Mouse (Mus musculus): ENCODE data around the gene Ak2. TPM values are rescaled to one million over a fixed set of nuclear protein-coding genes. Genes with fewer than 3 reads are reported as not detected.

The Ak2 gene
- 149 and 155 TPM in 2 replicates for polyA plus RNA-seq (2015; fragmentation: Nextera tagmentation; extraction: Ambion mirVana)

GRCm38 (mm10) chr4:128991500-128992008 lies at the start of gene Ak2:
TSS of gene Ak2 (plus strand) at chr4:128991958.
- H3K4me3 ChIP-seq, result peak within 1 kb of the TSS; percentile 88; the same call in 1 of the 2 replicates
- peak within 1 kb of the TSS; percentile 60 for H3K27ac ChIP-seq
- peaks cover 30% of the 10 kb centered on the region for H3K4me1 ChIP-seq (replicated peaks)
- H3K9ac ChIP-seq, result no peak within 1 kb of the TSS
- H3K27me3 ChIP-seq, result no peaks in the 10 kb centered on the region
- H3K4me2 ChIP-seq, result peak within 1 kb of the TSS; percentile 85
- no peak for ATAC-seq (replicated peaks; ENCODE audit: insufficient number of reproducible peaks, insufficient read depth, low FRiP score, low read depth)
- 91% methylated on average over 9 of the region's 9 CpGs for WGBS
- no peaks in the 10 kb centered on the region for H3K9me3 ChIP-seq (replicated peaks)
- H3K36me3 ChIP-seq, result no peaks in the 10 kb centered on the region

- H3K4me2 ChIP-seq, result no peak overlapping the region
- no peak overlapping the region for H3K9ac ChIP-seq
- H3K4me3 ChIP-seq, result no peak overlapping the region
- 43% methylated on average over 3 of the region's 3 CpGs for WGBS
- H3K9me3 ChIP-seq (replicated peaks), result no peaks in the 10 kb centered on the region
- H3K4me1 ChIP-seq (replicated peaks), result peaks cover 1% of the 10 kb centered on the region
- H3K27ac ChIP-seq, result no peak overlapping the region
- H3K36me3 ChIP-seq, result no peaks in the 10 kb centered on the region
- ATAC-seq (replicated peaks; ENCODE audit: insufficient number of reproducible peaks, insufficient read depth, low FRiP score, low read depth), result no peak
- H3K27me3 ChIP-seq, result no peaks in the 10 kb centered on the region
Observed at GRCm38 (mm10) chr4:128942346-128942745, 49.4 kb upstream of the Ak2 start.

GRCm38 (mm10) chr4:128946736-128947135 lies 45.0 kb upstream of the Ak2 start:
- Histone ChIP-seq H3K27me3 (peaks cover 7% of the 10 kb centered on the region; the same call in 1 of the 2 replicates), H3K9me3 (replicated peaks) (no peaks in the 10 kb centered on the region), H3K4me1 (replicated peaks) (peaks cover 5% of the 10 kb centered on the region), H3K36me3 (no peaks in the 10 kb centered on the region), H3K4me2 (no peak overlapping the region), H3K9ac (no peak overlapping the region), H3K4me3 (no peak overlapping the region), H3K27ac (no peak overlapping the region)
- WGBS, result 83% methylated on average over 9 of the region's 9 CpGs
- no peak for ATAC-seq (replicated peaks; ENCODE audit: insufficient number of reproducible peaks, insufficient read depth, low FRiP score, low read depth)

GRCm38 (mm10) chr4:128947326-128947933 lies 44.3 kb upstream of the Ak2 start:
- ATAC-seq (replicated peaks; ENCODE audit: insufficient number of reproducible peaks, insufficient read depth, low FRiP score, low read depth), result no peak; the same call in 1 of the 2 replicates
- 18% methylated on average over 18 of the region's 18 CpGs for WGBS
- H3K27ac ChIP-seq, result no peak overlapping the region
- H3K4me3 ChIP-seq, result no peak overlapping the region
- no peak overlapping the region for H3K9ac ChIP-seq
- H3K27me3 ChIP-seq, result peaks cover 7% of the 10 kb centered on the region
- no peaks in the 10 kb centered on the region for H3K36me3 ChIP-seq
- H3K9me3 ChIP-seq (replicated peaks), result no peaks in the 10 kb centered on the region
- H3K4me1 ChIP-seq (replicated peaks), result peaks cover 5% of the 10 kb centered on the region
- H3K4me2 ChIP-seq, result peak overlapping the region; percentile 35

- no peak for ATAC-seq (replicated peaks; ENCODE audit: insufficient number of reproducible peaks, insufficient read depth, low FRiP score, low read depth)
- H3K36me3 ChIP-seq, result no peaks in the 10 kb centered on the region
- no peak overlapping the region for H3K27ac ChIP-seq
- peaks cover 5% of the 10 kb centered on the region for H3K4me1 ChIP-seq (replicated peaks)
- no peak overlapping the region for H3K4me2 ChIP-seq
- H3K4me3 ChIP-seq, result no peak overlapping the region
- H3K27me3 ChIP-seq, result peaks cover 7% of the 10 kb centered on the region
- 35% methylated on average over 6 of the region's 6 CpGs for whole genome bisulfite sequencing
- no peak overlapping the region for H3K9ac ChIP-seq
- H3K9me3 ChIP-seq (replicated peaks), result no peaks in the 10 kb centered on the region
Observed at GRCm38 (mm10) chr4:128948137-128948674, 43.6 kb upstream of the Ak2 start.

- ATAC-seq (replicated peaks; ENCODE audit: insufficient number of reproducible peaks, insufficient read depth, low FRiP score, low read depth), result no peak
- Histone ChIP-seq H3K9me3 (replicated peaks) (no peaks in the 10 kb centered on the region), H3K4me1 (replicated peaks) (peaks cover 5% of the 10 kb centered on the region), H3K36me3 (no peaks in the 10 kb centered on the region), H3K27ac (no peak overlapping the region), H3K27me3 (peaks cover 7% of the 10 kb centered on the region), H3K4me2 (no peak overlapping the region), H3K4me3 (no peak overlapping the region), H3K9ac (no peak overlapping the region)
- WGBS, result 31% methylated on average over 15 of the region's 15 CpGs
Observed at GRCm38 (mm10) chr4:128949470-128950005, 42.2 kb upstream of the Ak2 start.

GRCm38 (mm10) chr4:128950461-128950860 lies 41.3 kb upstream of the Ak2 start:
- H3K4me1 ChIP-seq (replicated peaks), result peaks cover 5% of the 10 kb centered on the region
- 73% methylated on average over 5 of the region's 5 CpGs for WGBS
- no peak overlapping the region for H3K27ac ChIP-seq
- ATAC-seq (replicated peaks; ENCODE audit: insufficient number of reproducible peaks, insufficient read depth, low FRiP score, low read depth), result no peak
- no peak overlapping the region for H3K9ac ChIP-seq
- no peaks in the 10 kb centered on the region for H3K36me3 ChIP-seq
- H3K9me3 ChIP-seq (replicated peaks), result no peaks in the 10 kb centered on the region
- no peak overlapping the region for H3K4me3 ChIP-seq
- H3K4me2 ChIP-seq, result no peak overlapping the region
- H3K27me3 ChIP-seq, result peaks cover 7% of the 10 kb centered on the region

- WGBS, result 82% methylated on average over 5 of the region's 5 CpGs
Observed at GRCm38 (mm10) chr4:128953851-128954250, 37.9 kb upstream of the Ak2 start.

GRCm38 (mm10) chr4:128957155-128957911 lies 34.4 kb upstream of the Ak2 start:
- H3K27me3 ChIP-seq, result peaks cover 5% of the 10 kb centered on the region
- no peaks in the 10 kb centered on the region for H3K36me3 ChIP-seq
- H3K9me3 ChIP-seq (replicated peaks), result no peaks in the 10 kb centered on the region
- no peak overlapping the region for H3K9ac ChIP-seq
- no peak; the same call in 1 of the 2 replicates for ATAC-seq (replicated peaks; ENCODE audit: insufficient number of reproducible peaks, insufficient read depth, low FRiP score, low read depth)
- peaks cover 28% of the 10 kb centered on the region for H3K4me1 ChIP-seq (replicated peaks)
- peak overlapping the region; percentile 19; the same call in 1 of the 2 replicates for H3K4me2 ChIP-seq
- 21% methylated on average over 11 of the region's 11 CpGs for WGBS
- no peak overlapping the region for H3K4me3 ChIP-seq
- H3K27ac ChIP-seq, result peak overlapping the region; percentile 54

More at GRCm38 (mm10) chr4:128953851-128954250, 37.9 kb upstream of the Ak2 start:
- Histone ChIP-seq H3K27me3 (peaks cover 7% of the 10 kb centered on the region), H3K4me1 (replicated peaks) (peaks cover 17% of the 10 kb centered on the region), H3K9ac (no peak overlapping the region), H3K4me2 (no peak overlapping the region), H3K27ac (no peak overlapping the region), H3K4me3 (no peak overlapping the region), H3K36me3 (no peaks in the 10 kb centered on the region), H3K9me3 (replicated peaks) (no peaks in the 10 kb centered on the region)
- no peak for ATAC-seq (replicated peaks; ENCODE audit: insufficient number of reproducible peaks, insufficient read depth, low FRiP score, low read depth)

DNA sequence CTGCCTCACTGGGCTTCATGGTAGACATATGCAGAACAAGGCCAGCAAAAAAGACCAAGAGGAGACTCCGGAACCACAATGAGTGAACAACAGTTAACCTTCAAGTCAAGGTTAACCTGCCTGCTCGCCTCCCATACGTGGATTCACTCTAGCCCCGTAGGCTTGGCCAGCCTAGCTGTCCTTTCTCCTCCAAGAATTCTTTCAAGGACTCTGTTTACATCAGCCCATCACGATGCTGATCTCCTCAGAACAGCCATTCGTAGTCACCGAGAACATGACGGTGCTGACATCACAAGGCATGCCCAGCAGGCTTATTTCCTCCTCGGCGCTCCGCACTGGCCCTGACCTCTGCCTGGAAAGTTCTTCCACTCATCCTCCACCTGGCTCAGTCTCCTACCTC lies 33.6 kb upstream of the Ak2 start:
- H3K4me1 ChIP-seq (replicated peaks), result peaks cover 35% of the 10 kb centered on the region
- H3K27ac ChIP-seq, result peak overlapping the region; percentile 54
- H3K36me3 ChIP-seq, result no peaks in the 10 kb centered on the region
- no peak overlapping the region for H3K4me3 ChIP-seq
- H3K27me3 ChIP-seq, result peaks cover 10% of the 10 kb centered on the region; the same call in 1 of the 2 replicates
- H3K4me2 ChIP-seq, result no peak overlapping the region
- no peak for ATAC-seq (replicated peaks; ENCODE audit: insufficient number of reproducible peaks, insufficient read depth, low FRiP score, low read depth)
- no peaks in the 10 kb centered on the region for H3K9me3 ChIP-seq (replicated peaks)
- H3K9ac ChIP-seq, result no peak overlapping the region
- 71% methylated on average over 11 of the region's 11 CpGs for WGBS

DNA sequence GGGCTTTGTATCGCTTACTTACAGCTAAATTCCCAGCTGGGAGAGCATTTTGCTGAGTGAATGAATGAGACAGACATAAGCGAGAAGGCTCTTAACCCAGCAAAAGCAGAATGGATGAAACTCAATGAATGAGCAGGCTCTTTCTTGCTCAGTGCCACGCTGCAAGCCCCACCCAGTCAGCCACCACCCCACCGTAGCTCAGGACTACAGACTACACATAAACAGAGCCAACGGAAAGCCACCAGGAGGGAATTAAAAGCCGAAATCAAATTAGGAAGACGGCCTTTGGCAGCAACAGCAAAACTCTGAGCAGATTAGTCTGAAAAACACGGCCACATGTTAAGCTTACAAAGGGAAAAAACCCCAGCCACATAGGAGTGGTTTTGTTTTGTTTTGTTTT lies 32.9 kb upstream of the Ak2 start:
- Histone ChIP-seq H3K4me1 (replicated peaks) (peaks cover 36% of the 10 kb centered on the region), H3K27me3 (peaks cover 14% of the 10 kb centered on the region), H3K27ac (no peak overlapping the region), H3K4me3 (no peak overlapping the region), H3K4me2 (no peak overlapping the region), H3K36me3 (no peaks in the 10 kb centered on the region), H3K9ac (no peak overlapping the region), H3K9me3 (replicated peaks) (no peaks in the 10 kb centered on the region)
- 65% methylated on average over 8 of the region's 8 CpGs for WGBS
- ATAC-seq (replicated peaks; ENCODE audit: insufficient number of reproducible peaks, insufficient read depth, low FRiP score, low read depth), result no peak
